Mouse (Mus musculus) cerebellum, adult 11 months (tissue): ENCODE measurements around the gene Lrrk1.
"Not testable (repeated sequence)": the region's sequence is repeated elsewhere in the genome, so short reads cannot be mapped to it uniquely, and the experiment has no call there.

Source experiments
- DNase-seq: peaks from one replicate; pipeline ENCODE4 v3.0.0; 2022

Gene Lrrk1

GRCm38 (mm10) chr7:66222621-66223091 is 165.5 kb downstream of the Lrrk1 start:
- no peak for DNase-seq

- DNase-seq = no peak
Observed at GRCm38 (mm10) chr7:66219794-66220227, 168.3 kb downstream of the Lrrk1 start.

- no peak for DNase-seq
Observed at GRCm38 (mm10) chr7:66219028-66219793, 168.9 kb downstream of the Lrrk1 start.

- DNase-seq = peak; percentile 21
Observed at GRCm38 (mm10) chr7:66218193-66219014, 169.7 kb downstream of the Lrrk1 start.

GRCm38 (mm10) chr7:66217531-66218094 is 170.5 kb downstream of the Lrrk1 start:
- no peak for DNase-seq

GRCm38 (mm10) chr7:66217011-66217410 is 171.1 kb downstream of the Lrrk1 start:
- no peak for DNase-seq

GRCm38 (mm10) chr7:66215911-66216310 is 172.2 kb downstream of the Lrrk1 start:
- DNase-seq = no peak

GRCm38 (mm10) chr7:66214477-66214876 is 173.7 kb downstream of the Lrrk1 start:
- DNase-seq = no peak

GRCm38 (mm10) chr7:66212887-66213286 is 175.3 kb downstream of the Lrrk1 start:
- DNase-seq = no peak

GRCm38 (mm10) chr7:66209920-66210319 is 178.2 kb downstream of the Lrrk1 start:
- DNase-seq = no peak

GRCm38 (mm10) chr7:66201657-66202056 is 186.5 kb downstream of the Lrrk1 start:
- DNase-seq = no peak

- no peak for DNase-seq
Observed at GRCm38 (mm10) chr7:66200791-66201450, 187.2 kb downstream of the Lrrk1 start.

- no peak for DNase-seq
Observed at GRCm38 (mm10) chr7:66200383-66200782, 187.8 kb downstream of the Lrrk1 start.

- no peak for DNase-seq
Observed at GRCm38 (mm10) chr7:66199391-66199831, 188.7 kb downstream of the Lrrk1 start.

GRCm38 (mm10) chr7:66198416-66198815 is 189.7 kb downstream of the Lrrk1 start:
- no peak for DNase-seq

- DNase-seq = no peak
Observed at GRCm38 (mm10) chr7:66196609-66197445, 191.3 kb downstream of the Lrrk1 start.

- no peak for DNase-seq
Observed at GRCm38 (mm10) chr7:66195881-66196280, 192.3 kb downstream of the Lrrk1 start.

GRCm38 (mm10) chr7:66194511-66194910 is 193.6 kb downstream of the Lrrk1 start:
- DNase-seq = no peak

GRCm38 (mm10) chr7:66190385-66190784 is 197.8 kb downstream of the Lrrk1 start:
- not testable (repeated sequence) for DNase-seq

GRCm38 (mm10) chr7:66187581-66188231 is 200.4 kb downstream of the Lrrk1 start:
- no peak for DNase-seq

GRCm38 (mm10) chr7:66185370-66185769 is 202.8 kb downstream of the Lrrk1 start:
- DNase-seq = no peak
